Mouse (Mus musculus): ENCODE measurements around the gene Adtrp. TPM values are rescaled to one million over a fixed set of nuclear protein-coding genes. Genes with fewer than 3 reads are reported as not detected.

Adtrp gene
- polyA plus RNA-seq, 1 experiment from 2014 or later = not detected

- WGBS = 87% methylated on average over 5 of the region's 5 CpGs
These were observed 94.4 kb downstream of the Adtrp start for GRCm38 (mm10) chr13:41753114-41753513.

GRCm38 (mm10) chr13:41750481-41750880, 97.0 kb downstream of the Adtrp start:
- Histone ChIP-seq H3K4me1 (peaks cover 11% of the 10 kb centered on the region; the same call in 1 of the 2 replicates), H3K27me3 (ENCODE audit: poor library complexity, severe bottlenecking) (no peaks in the 10 kb centered on the region), H3K36me3 (replicated peaks) (no peaks in the 10 kb centered on the region), H3K4me3 (no peak overlapping the region), H3K27ac (no peak overlapping the region), H3K9me3 (no peaks in the 10 kb centered on the region)
- 77% methylated on average over 5 of the region's 5 CpGs for WGBS
- DNase-seq (ENCODE audit: extremely low spot score, low spot score) = no peak

More at GRCm38 (mm10) chr13:41753114-41753513, 94.4 kb downstream of the Adtrp start:
- no peaks in the 10 kb centered on the region for H3K36me3 ChIP-seq (replicated peaks)
- H3K27me3 ChIP-seq (ENCODE audit: poor library complexity, severe bottlenecking) = no peaks in the 10 kb centered on the region
- no peaks in the 10 kb centered on the region for H3K9me3 ChIP-seq
- H3K4me3 ChIP-seq = no peak overlapping the region
- DNase-seq (ENCODE audit: extremely low spot score, low spot score) = no peak
- 0 out of 2 replicates have a peak, but pooled peaks cover 7% of the 10 kb centered on the region for H3K4me1 ChIP-seq
- H3K27ac ChIP-seq = no peak overlapping the region

- no peak overlapping the region for H3K4me3 ChIP-seq
- H3K36me3 ChIP-seq (replicated peaks) = no peaks in the 10 kb centered on the region
- 93% methylated on average over 9 of the region's 9 CpGs for WGBS
- H3K4me1 ChIP-seq = peaks cover 11% of the 10 kb centered on the region; the same call in 1 of the 2 replicates
- H3K9me3 ChIP-seq = no peaks in the 10 kb centered on the region
- no peak overlapping the region for H3K27ac ChIP-seq
- no peak for DNase-seq (ENCODE audit: extremely low spot score, low spot score)
- H3K27me3 ChIP-seq (ENCODE audit: poor library complexity, severe bottlenecking) = no peaks in the 10 kb centered on the region
These were observed 98.6 kb downstream of the Adtrp start for GRCm38 (mm10) chr13:41748866-41749265.

GRCm38 (mm10) chr13:41747691-41748090, 99.8 kb downstream of the Adtrp start:
- Histone ChIP-seq H3K27ac (no peak overlapping the region), H3K4me3 (no peak overlapping the region), H3K9me3 (no peaks in the 10 kb centered on the region), H3K27me3 (ENCODE audit: poor library complexity, severe bottlenecking) (no peaks in the 10 kb centered on the region), H3K36me3 (replicated peaks) (no peaks in the 10 kb centered on the region), H3K4me1 (peaks cover 11% of the 10 kb centered on the region; the same call in 1 of the 2 replicates)
- DNase-seq (ENCODE audit: extremely low spot score, low spot score) = no peak
- 84% methylated on average over 4 of the region's 4 CpGs for WGBS

DNA sequence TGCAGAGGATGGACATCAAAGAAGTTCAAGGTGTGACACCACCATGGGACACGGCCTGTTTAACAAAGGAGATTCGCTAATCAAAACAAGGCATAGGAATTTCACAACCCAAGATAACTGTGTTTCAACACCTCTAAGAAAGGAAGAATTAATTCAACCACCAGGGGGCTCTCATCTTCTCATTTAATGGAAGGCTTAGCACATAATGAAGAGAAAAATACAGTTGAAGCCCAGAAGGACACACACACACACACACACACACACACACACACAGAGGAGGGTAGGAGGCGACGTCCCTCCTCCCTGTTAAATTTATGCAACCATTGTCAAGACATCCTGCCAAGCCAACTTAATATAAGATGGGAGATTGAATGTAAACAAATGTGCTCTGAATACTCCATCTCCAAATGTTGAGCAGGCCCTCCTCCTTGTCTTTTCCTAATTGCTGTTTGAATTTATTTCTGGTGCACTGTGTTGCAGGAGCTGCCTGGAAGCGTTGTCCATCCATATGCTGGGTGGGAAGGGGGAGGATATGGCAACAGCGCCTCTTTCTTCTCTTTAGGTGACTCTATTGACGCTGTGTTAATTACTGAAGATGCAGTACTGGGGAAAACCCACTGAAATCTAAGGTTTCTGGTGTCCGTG, 100.4 kb downstream of the Adtrp start:
- Histone ChIP-seq H3K9me3 (no peaks in the 10 kb centered on the region), H3K4me1 (peaks cover 11% of the 10 kb centered on the region; the same call in 1 of the 2 replicates), H3K27me3 (ENCODE audit: poor library complexity, severe bottlenecking) (no peaks in the 10 kb centered on the region), H3K27ac (no peak overlapping the region), H3K36me3 (replicated peaks) (no peaks in the 10 kb centered on the region), H3K4me3 (no peak overlapping the region)
- no peak for DNase-seq (ENCODE audit: extremely low spot score, low spot score)
- 73% methylated on average over 8 of the region's 8 CpGs for WGBS

DNA sequence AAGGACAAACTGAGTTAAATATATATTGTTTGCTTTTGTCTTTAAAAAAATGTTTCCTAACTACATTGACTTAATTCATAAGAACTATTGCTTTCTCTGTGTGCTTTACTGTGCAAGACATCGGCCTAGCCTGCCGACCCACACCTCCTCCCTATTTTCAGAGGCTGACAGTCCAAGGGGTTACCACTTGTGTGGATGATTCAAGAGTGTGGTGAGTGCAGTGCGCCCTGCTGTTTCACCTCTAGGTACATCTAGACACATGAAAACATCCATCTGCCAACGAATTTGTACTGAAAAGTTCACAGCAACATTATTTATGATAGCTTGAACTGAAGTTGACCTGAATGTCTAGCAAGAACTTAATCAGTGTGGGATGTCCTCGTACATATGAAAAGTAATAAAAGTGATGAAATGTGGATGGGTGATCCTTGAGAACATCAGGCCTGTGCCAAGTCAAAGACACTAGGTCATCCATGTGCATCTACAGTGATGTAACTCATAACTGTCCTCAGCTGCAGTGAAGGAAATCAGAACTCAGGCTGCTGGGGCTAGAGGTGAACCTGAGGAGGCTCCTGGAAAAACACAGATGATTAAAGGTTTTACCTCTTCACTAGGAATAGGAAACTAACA, 106.9 kb downstream of the Adtrp start:
- Histone ChIP-seq H3K36me3 (replicated peaks) (no peaks in the 10 kb centered on the region), H3K9me3 (no peaks in the 10 kb centered on the region), H3K4me1 (peaks cover 15% of the 10 kb centered on the region), H3K27ac (no peak overlapping the region), H3K4me3 (no peak overlapping the region), H3K27me3 (ENCODE audit: poor library complexity, severe bottlenecking) (no peaks in the 10 kb centered on the region)
- WGBS = 90% methylated on average over 5 of the region's 5 CpGs
- DNase-seq (ENCODE audit: extremely low spot score, low spot score) = no peak

GRCm38 (mm10) chr13:41737628-41738309, 109.7 kb downstream of the Adtrp start:
- Histone ChIP-seq H3K27me3 (ENCODE audit: poor library complexity, severe bottlenecking) (no peaks in the 10 kb centered on the region), H3K9me3 (no peaks in the 10 kb centered on the region), H3K4me1 (peaks cover 15% of the 10 kb centered on the region), H3K4me3 (no peak overlapping the region), H3K27ac (peak overlapping the region; percentile 69), H3K36me3 (replicated peaks) (no peaks in the 10 kb centered on the region)
- peak; percentile 21 for DNase-seq (ENCODE audit: extremely low spot score, low spot score)
- 60% methylated on average over 10 of the region's 10 CpGs for WGBS

DNA sequence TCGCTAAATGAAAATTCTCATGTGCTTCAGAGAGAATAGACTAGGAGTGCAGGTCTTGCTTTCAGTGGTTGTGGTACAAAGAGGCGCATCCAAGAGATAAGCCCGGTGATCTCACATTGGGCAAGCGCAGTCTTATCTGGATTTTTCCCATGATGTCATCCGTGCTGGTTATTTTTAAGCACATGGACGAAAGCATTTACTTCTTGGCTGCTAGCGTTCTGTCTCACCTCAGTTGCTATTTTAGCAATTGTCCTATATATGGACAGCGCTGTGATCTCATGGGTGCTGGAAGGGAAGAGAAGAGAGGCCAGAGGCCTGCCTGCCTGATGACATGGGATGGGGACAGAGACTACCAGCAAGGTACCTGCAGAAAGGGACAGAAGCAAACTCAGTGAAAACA, 117.8 kb downstream of the Adtrp start:
- H3K36me3 ChIP-seq (replicated peaks) = no peaks in the 10 kb centered on the region
- H3K27ac ChIP-seq = no peak overlapping the region
- no peak for DNase-seq (ENCODE audit: extremely low spot score, low spot score)
- H3K4me3 ChIP-seq = no peak overlapping the region
- H3K27me3 ChIP-seq (ENCODE audit: poor library complexity, severe bottlenecking) = no peaks in the 10 kb centered on the region
- no peaks in the 10 kb centered on the region for H3K4me1 ChIP-seq
- WGBS = 93% methylated on average over 8 of the region's 8 CpGs
- H3K9me3 ChIP-seq = no peaks in the 10 kb centered on the region

GRCm38 (mm10) chr13:41727803-41728202, 119.7 kb downstream of the Adtrp start:
- no peaks in the 10 kb centered on the region for H3K9me3 ChIP-seq
- H3K4me3 ChIP-seq = no peak overlapping the region
- no peak overlapping the region for H3K27ac ChIP-seq
- 82% methylated on average over 3 of the region's 3 CpGs for WGBS
- H3K36me3 ChIP-seq (replicated peaks) = no peaks in the 10 kb centered on the region
- no peaks in the 10 kb centered on the region for H3K27me3 ChIP-seq (ENCODE audit: poor library complexity, severe bottlenecking)
- no peak for DNase-seq (ENCODE audit: extremely low spot score, low spot score)
- no peaks in the 10 kb centered on the region for H3K4me1 ChIP-seq

- no peak overlapping the region for H3K4me3 ChIP-seq
- H3K27me3 ChIP-seq (ENCODE audit: poor library complexity, severe bottlenecking) = no peaks in the 10 kb centered on the region
- H3K27ac ChIP-seq = no peak overlapping the region
- WGBS = 95% methylated on average over 16 of the region's 16 CpGs
- DNase-seq (ENCODE audit: extremely low spot score, low spot score) = no peak
- H3K36me3 ChIP-seq (replicated peaks) = no peaks in the 10 kb centered on the region
- H3K9me3 ChIP-seq = no peaks in the 10 kb centered on the region
- H3K4me1 ChIP-seq = no peaks in the 10 kb centered on the region
These were observed 128.2 kb downstream of the Adtrp start for GRCm38 (mm10) chr13:41719331-41719730.

GRCm38 (mm10) chr13:41718051-41718450, 129.4 kb downstream of the Adtrp start:
- H3K27ac ChIP-seq = no peak overlapping the region
- H3K4me3 ChIP-seq = no peak overlapping the region
- 91% methylated on average over 4 of the region's 4 CpGs for WGBS
- H3K9me3 ChIP-seq = no peaks in the 10 kb centered on the region
- no peaks in the 10 kb centered on the region for H3K4me1 ChIP-seq
- DNase-seq (ENCODE audit: extremely low spot score, low spot score) = no peak
- H3K27me3 ChIP-seq (ENCODE audit: poor library complexity, severe bottlenecking) = no peaks in the 10 kb centered on the region
- no peaks in the 10 kb centered on the region for H3K36me3 ChIP-seq (replicated peaks)
